Mouse (Mus musculus) MEL (cell line): ENCODE results near the gene Hsd17b12. TPM values are rescaled to one million over a fixed set of nuclear protein-coding genes. Genes with fewer than 3 reads are reported as not detected.

Source experiments
- DNase-seq: peaks from one replicate; pipeline ENCODE4 v3.0.0; 2011; ENCODE audit warnings: low read depth, low spot score
- H3K27ac ChIP-seq: 2 replicates; pipeline ENCODE4 v1.5.1; 2012; ENCODE audit warnings: low read depth, mild to moderate bottlenecking, control low read depth, low read length, moderate library complexity; ENCODE audit not compliant: control insufficient read depth
- H3K27me3 ChIP-seq, 2 experiments: fragments of 150-350 bp in 1 of 2; sonication (generic) in 1 of 2; 2 replicates each; pipeline ENCODE4 v1.6.1; 2012; ENCODE audit warnings: low read length in 2 of 2, mild to moderate bottlenecking in 2 of 2, improper control_type of control experiment in 1 of 2, moderate library complexity in 1 of 2; ENCODE audit not compliant: insufficient read depth in 2 of 2, control insufficient read depth in 1 of 2
- H3K36me3 ChIP-seq, 2 experiments: 2 replicates each; pipeline ENCODE4 v1.6.1; 2012 to 2014; ENCODE audit warnings: low read length in 2 of 2, improper control_type of control experiment in 1 of 2, inconsistent platforms in 1 of 2, mild to moderate bottlenecking in 1 of 2; ENCODE audit not compliant: insufficient read depth in 2 of 2, control insufficient read depth in 1 of 2
- H3K4me1 ChIP-seq, 2 experiments: fragments of 150-350 bp in 1 of 2; sonication (generic) in 1 of 2; 2 replicates each; pipeline ENCODE4 v1.6.1; 2012; ENCODE audit warnings: low read length in 2 of 2, improper control_type of control experiment in 1 of 2, mild to moderate bottlenecking in 1 of 2; ENCODE audit not compliant: insufficient read depth in 2 of 2, control insufficient read depth in 1 of 2
- H3K4me3 ChIP-seq, 2 experiments: fragments of 150-350 bp in 1 of 2; sonication (generic) in 1 of 2; 2 replicates each; pipeline ENCODE4 v1.5.1; 2012; ENCODE audit warnings: low read depth in 2 of 2, low read length in 2 of 2, mild to moderate bottlenecking in 2 of 2, moderate library complexity in 2 of 2, control low read depth in 1 of 2, improper control_type of control experiment in 1 of 2; ENCODE audit not compliant: control insufficient read depth in 1 of 2, insufficient read depth in 1 of 2
- H3K79me2 ChIP-seq: 2 replicates; pipeline ENCODE4 v1.6.1; 2012; ENCODE audit warnings: mild to moderate bottlenecking, low read length, moderate library complexity; ENCODE audit not compliant: control insufficient read depth, poor library complexity, insufficient read depth
- H3K9ac ChIP-seq: 2 replicates; pipeline ENCODE4 v1.6.1; 2012; ENCODE audit warnings: low read depth, mild to moderate bottlenecking, control low read depth, low read length, moderate library complexity; ENCODE audit not compliant: control insufficient read depth, poor library complexity, severe bottlenecking
- H3K9me3 ChIP-seq: fragments of 150-350 bp; sonication (generic); replicated peaks from 2 replicates; pipeline ENCODE4 v1.6.1; 2012; ENCODE audit warnings: mild to moderate bottlenecking, low read length, improper control_type of control experiment, moderate library complexity; ENCODE audit not compliant: insufficient read depth
- CHD1 ChIP-seq: IDR thresholded peaks from 2 replicates; pipeline ENCODE4 v1.6.1; 2012; ENCODE audit warnings: low read depth, mild to moderate bottlenecking, inconsistent platforms, low read length, improper control_type of control experiment
- CHD2 ChIP-seq: IDR thresholded peaks from 2 replicates; pipeline ENCODE4 v1.6.1; 2011; ENCODE audit warnings: low read length, improper control_type of control experiment
- CTCF ChIP-seq, 3 experiments: IDR thresholded peaks in 2 of 3; conservative IDR thresholded peaks in 1 of 3; 2 replicates each; pipeline ENCODE4 v1.5.1; 2011 to 2012; ENCODE audit warnings: low read length in 3 of 3, low read depth in 2 of 3, mild to moderate bottlenecking in 2 of 3, improper control_type of control experiment in 1 of 3, inconsistent platforms in 1 of 3, mixed read lengths in 1 of 3, moderate library complexity in 1 of 3; ENCODE audit not compliant: control insufficient read depth in 1 of 3, insufficient read depth in 1 of 3, poor library complexity in 1 of 3, severe bottlenecking in 1 of 3
- E2F4 ChIP-seq: IDR thresholded peaks from 2 replicates; pipeline ENCODE4 v1.6.1; 2011; ENCODE audit warnings: low read depth, low read length, improper control_type of control experiment, borderline replicate concordance
- EP300 ChIP-seq, 2 experiments: IDR thresholded peaks; 2 replicates each; pipeline ENCODE4 v1.6.1; 2011; ENCODE audit warnings: improper control_type of control experiment in 2 of 2, low read length in 2 of 2, low read depth in 1 of 2, mild to moderate bottlenecking in 1 of 2
- ETS1 ChIP-seq: IDR thresholded peaks from 2 replicates; pipeline ENCODE4 v1.6.1; 2012; ENCODE audit warnings: low read depth, mild to moderate bottlenecking, inconsistent platforms, low read length, improper control_type of control experiment, moderate library complexity
- HCFC1 ChIP-seq: IDR thresholded peaks from 2 replicates; pipeline ENCODE4 v1.6.1; 2012; ENCODE audit warnings: low read depth, mild to moderate bottlenecking, inconsistent platforms, low read length, improper control_type of control experiment, moderate library complexity
- MYB ChIP-seq: IDR thresholded peaks from 2 replicates; pipeline ENCODE4 v1.6.1; 2011; ENCODE audit warnings: mild to moderate bottlenecking, low read depth, low read length, improper control_type of control experiment
- MYC ChIP-seq: IDR thresholded peaks from 2 replicates; pipeline ENCODE4 v1.6.1; 2011; ENCODE audit warnings: low read depth, mild to moderate bottlenecking, low read length, improper control_type of control experiment, moderate library complexity
- NELFE ChIP-seq: IDR thresholded peaks from 2 replicates; pipeline ENCODE4 v1.6.1; 2011; ENCODE audit warnings: low read depth, low read length, improper control_type of control experiment
- NRF1 ChIP-seq: IDR thresholded peaks from 2 replicates; pipeline ENCODE4 v1.6.1; 2014; ENCODE audit warnings: low read depth, mild to moderate bottlenecking, inconsistent platforms, low read length, improper control_type of control experiment, moderate library complexity; ENCODE audit not compliant: poor library complexity, insufficient read depth, severe bottlenecking
- POLR2AphosphoS5 ChIP-seq: IDR thresholded peaks from 2 replicates; pipeline ENCODE4 v1.6.1; 2012; ENCODE audit warnings: low read depth, borderline replicate concordance, mild to moderate bottlenecking, inconsistent platforms, low read length, moderate library complexity, mixed read lengths
- RAD21 ChIP-seq: IDR thresholded peaks from 2 replicates; pipeline ENCODE4 v1.6.1; 2011; ENCODE audit warnings: mild to moderate bottlenecking, low read depth, low read length, improper control_type of control experiment
- RCOR1 ChIP-seq: IDR thresholded peaks from 2 replicates; pipeline ENCODE4 v1.6.1; 2012; ENCODE audit warnings: low read depth, mild to moderate bottlenecking, inconsistent platforms, low read length, improper control_type of control experiment
- SIN3A ChIP-seq: IDR thresholded peaks from 2 replicates; pipeline ENCODE4 v1.6.1; 2012; ENCODE audit warnings: low read length, improper control_type of control experiment, inconsistent platforms
- SMC3 ChIP-seq: IDR thresholded peaks from 2 replicates; pipeline ENCODE4 v1.6.1; 2011; ENCODE audit warnings: low read depth, low read length, improper control_type of control experiment
- TAL1 ChIP-seq: IDR thresholded peaks from 2 replicates; pipeline ENCODE4 v1.6.1; 2012; ENCODE audit warnings: mild to moderate bottlenecking, inconsistent platforms, low read length, moderate library complexity, mixed read lengths
- TBP ChIP-seq: IDR thresholded peaks from 2 replicates; pipeline ENCODE4 v1.8.0; 2011; ENCODE audit warnings: low read depth, low read length, improper control_type of control experiment
- TCF12 ChIP-seq: IDR thresholded peaks from 2 replicates; pipeline ENCODE4 v1.6.1; 2014; ENCODE audit warnings: low read depth, mild to moderate bottlenecking, inconsistent platforms, low read length, improper control_type of control experiment, moderate library complexity
- UBTF ChIP-seq: IDR thresholded peaks from 2 replicates; pipeline ENCODE4 v1.6.1; 2012; ENCODE audit warnings: low read depth, mild to moderate bottlenecking, inconsistent platforms, low read length, improper control_type of control experiment, moderate library complexity, borderline replicate concordance; ENCODE audit not compliant: insufficient read depth
- USF1 ChIP-seq: IDR thresholded peaks from 2 replicates; pipeline ENCODE4 v1.6.1; 2014; ENCODE audit warnings: low read depth, mild to moderate bottlenecking, inconsistent platforms, low read length, improper control_type of control experiment, moderate library complexity
- ZC3H11A ChIP-seq: IDR thresholded peaks from 2 replicates; pipeline ENCODE4 v1.6.1; 2012; ENCODE audit warnings: low read depth, mild to moderate bottlenecking, inconsistent platforms, low read length, improper control_type of control experiment
- ZKSCAN1 ChIP-seq: IDR thresholded peaks from 2 replicates; pipeline ENCODE4 v1.6.1; 2012; ENCODE audit warnings: low read depth, mild to moderate bottlenecking, inconsistent platforms, low read length, improper control_type of control experiment, moderate library complexity
- ZMIZ1 ChIP-seq: IDR thresholded peaks from 2 replicates; pipeline ENCODE4 v1.6.1; 2012; ENCODE audit warnings: low read depth, mild to moderate bottlenecking, inconsistent platforms, low read length, improper control_type of control experiment, moderate library complexity
- ZNF384 ChIP-seq: IDR thresholded peaks from 2 replicates; pipeline ENCODE4 v1.6.1; 2012; ENCODE audit warnings: low read depth, mild to moderate bottlenecking, inconsistent platforms, low read length, improper control_type of control experiment
- polyA plus RNA-seq, 2 experiments: library from polyadenylated mRNA; stranded (reverse) in 1 of 2; unstranded in 1 of 2; fragments of >175 nt in 1 of 2; fragments of >200 nt in 1 of 2; gene quantifications; 2 replicates each; pipeline versions ENCODE4 v1.2.1 to v1.2.4; 2012; ENCODE audit warnings: low replicate concordance in 2 of 2, low read depth in 1 of 2; ENCODE audit not compliant: insufficient read length in 2 of 2, insufficient read depth in 1 of 2, missing spikeins in 1 of 2
- total RNA-seq: library from RNA; depleted of rRNA; stranded (reverse); fragments of 300-350 nt; gene quantifications from 2 replicates; pipeline ENCODE4 v1.2.3, GENCODE M21; 2012

The Hsd17b12 gene
- total and polyA plus RNA-seq, 3 experiments: 83.5 to 148 (median 94.6) TPM

DNA sequence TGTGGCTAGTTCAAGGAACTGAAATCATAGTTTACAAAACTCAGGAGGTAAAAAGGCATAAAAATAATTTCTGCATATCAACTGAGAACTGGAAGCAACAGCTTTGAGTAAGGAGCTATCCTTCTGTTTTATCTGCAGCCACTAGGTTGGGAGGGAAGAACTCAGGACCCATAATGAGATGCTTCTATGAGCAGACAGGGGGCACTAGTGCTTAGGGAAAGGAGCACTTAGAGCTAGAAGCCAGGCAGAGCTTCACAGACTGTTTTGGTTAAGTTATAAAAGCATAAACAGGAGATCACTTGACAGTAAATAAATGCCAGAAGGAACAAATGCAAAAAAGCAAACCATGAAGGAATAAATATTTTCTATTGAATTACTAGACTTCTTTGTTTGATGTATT is 103.0 kb downstream of the Hsd17b12 start:
- Histone ChIP-seq H3K36me3 (no peaks in the 10 kb centered on the region; a peak in 1 of 4 replicates), H3K27ac (no peak overlapping the region), H3K27me3 (no peaks in the 10 kb centered on the region), H3K79me2 (no peaks in the 10 kb centered on the region), H3K9ac (no peak overlapping the region), H3K9me3 (no peaks in the 10 kb centered on the region), H3K4me1 (no peaks in the 10 kb centered on the region), H3K4me3 (no peak overlapping the region)
- peak; percentile 71 for DNase-seq
- no peak for TF ChIP-seq CHD2
- peak; percentile 29; the same call in 1 of the 2 replicates for TF ChIP-seq ZC3H11A
- no peak for TF ChIP-seq RCOR1
- no peak for TF ChIP-seq ZKSCAN1
- TF ChIP-seq EP300 (IDR thresholded peaks at IDR 0.05; ENCODE audit: low read depth in 1 of 2, low read length in 2 of 2): no peak
- TF ChIP-seq RAD21: peak; percentile 65
- TF ChIP-seq TAL1: no peak
- TF ChIP-seq ZNF384: no peak
- no peak for TF ChIP-seq NRF1
- no peak for TF ChIP-seq TCF12
- TF ChIP-seq POLR2AphosphoS5: no peak
- peak; percentile 48 for TF ChIP-seq SMC3
- TF ChIP-seq CTCF (IDR thresholded peaks at IDR 0.05 in 2 of 3, conservative IDR thresholded peaks at IDR 0.05 in 1 of 3; ENCODE audit: control insufficient read depth in 1 of 3, insufficient read depth in 1 of 3, low read depth in 2 of 3, low read length in 3 of 3, poor library complexity in 1 of 3, severe bottlenecking in 1 of 3): peak; percentile 43 to 74 (median 48)
- no peak for TF ChIP-seq CHD1
- TF ChIP-seq MYC: no peak
- TF ChIP-seq, all 39 proteins: peak for 4

DNA sequence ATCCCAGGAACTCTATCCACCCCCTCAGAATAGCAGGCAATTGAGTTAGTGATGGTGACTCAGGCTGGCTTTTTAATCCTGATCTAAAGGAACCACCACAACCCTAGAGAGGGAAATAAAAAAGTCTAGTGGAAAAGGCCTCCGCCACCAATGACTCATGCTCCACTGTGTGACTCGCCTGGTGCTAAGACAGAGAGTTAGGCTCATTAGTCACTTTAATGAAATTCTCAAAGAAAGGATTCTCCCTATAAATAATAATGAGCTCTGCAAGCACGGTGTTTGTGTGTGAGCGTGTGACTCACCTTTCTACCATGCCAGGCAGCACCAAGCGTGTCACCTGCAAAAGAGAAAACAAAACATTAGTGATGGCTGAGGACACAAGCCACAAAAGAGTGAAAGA is 105.8 kb downstream of the Hsd17b12 start:
- Histone ChIP-seq H3K79me2 (no peaks in the 10 kb centered on the region), H3K27me3 (no peaks in the 10 kb centered on the region), H3K9ac (no peak overlapping the region), H3K4me1 (no peaks in the 10 kb centered on the region), H3K4me3 (no peak overlapping the region), H3K9me3 (no peaks in the 10 kb centered on the region)
- no peak for TF ChIP-seq SMC3
- TF ChIP-seq ZNF384: no peak
- TF ChIP-seq TBP: no peak
- TF ChIP-seq NRF1: no peak
- no peak for TF ChIP-seq MYB
- TF ChIP-seq SIN3A: no peak
- TF ChIP-seq EP300 (IDR thresholded peaks at IDR 0.05; ENCODE audit: low read depth in 1 of 2, low read length in 2 of 2): no peak
- TF ChIP-seq NELFE: no peak
- no peak for TF ChIP-seq ZMIZ1
- TF ChIP-seq POLR2AphosphoS5: no peak
- no peak for TF ChIP-seq ETS1
- no peak for TF ChIP-seq USF1
- TF ChIP-seq E2F4: no peak
- TF ChIP-seq HCFC1: no peak
- TF ChIP-seq UBTF: no peak
- TF ChIP-seq ZC3H11A: no peak
- TF ChIP-seq, all 39 proteins: peak for 0
- peak; percentile 21 for DNase-seq
- Histone ChIP-seq H3K27ac (no peak overlapping the region), H3K36me3 (no peaks in the 10 kb centered on the region; a peak in 1 of 4 replicates)
